Mouse (Mus musculus) liver, postnatal 0 days (tissue): ENCODE results near the gene U2surp. TPM values are rescaled to one million over a fixed set of nuclear protein-coding genes. Genes with fewer than 3 reads are reported as not detected.

Experiments used
- ATAC-seq: fragments of 200-750 bp; cut with Nextera tagmentation; 2 replicates; pipeline ENCODE4 v1.8.0; 2017; ENCODE audit warnings: mild to moderate bottlenecking, moderate library complexity
- DNase-seq: peaks from one replicate; pipeline ENCODE4 v3.0.0-alpha.2; 2016
- H3K27ac ChIP-seq: fragments of 300-500 bp; sonication (generic); 2 replicates; pipeline ENCODE4 v1.5.1; 2014; ENCODE audit warnings: antibody characterized with exemption, moderate library complexity, mild to moderate bottlenecking, low read depth
- H3K27me3 ChIP-seq: fragments of 300-500 bp; sonication (generic); 2 replicates; pipeline ENCODE4 v1.6.1; 2014; ENCODE audit warnings: low read length, control low read depth, mixed read lengths; ENCODE audit not compliant: insufficient read depth
- H3K36me3 ChIP-seq: fragments of 300-500 bp; sonication (generic); replicated peaks from 2 replicates; pipeline ENCODE4 v1.6.1; 2014; ENCODE audit warnings: mild to moderate bottlenecking, control low read depth, low read length, moderate library complexity, mixed read lengths; ENCODE audit not compliant: insufficient read depth
- H3K4me1 ChIP-seq: fragments of 300-500 bp; sonication (generic); 2 replicates; pipeline ENCODE4 v1.6.1; 2014; ENCODE audit warnings: antibody characterized with exemption, mild to moderate bottlenecking, control low read depth; ENCODE audit not compliant: insufficient read depth
- H3K4me2 ChIP-seq: fragments of 300-500 bp; sonication (generic); 2 replicates; pipeline ENCODE4 v1.6.1; 2014; ENCODE audit warnings: low read depth, mild to moderate bottlenecking, low read length, moderate library complexity, mixed read lengths
- H3K4me3 ChIP-seq: fragments of 300-500 bp; sonication (generic); 2 replicates; pipeline ENCODE4 v1.5.1; 2014; ENCODE audit warnings: low read depth, low read length
- H3K9ac ChIP-seq: fragments of 300-500 bp; sonication (generic); replicated peaks from 2 replicates; pipeline ENCODE4 v1.6.1; 2014; ENCODE audit warnings: mild to moderate bottlenecking, moderate library complexity
- H3K9me3 ChIP-seq: fragments of 300-500 bp; sonication (generic); 2 replicates; pipeline ENCODE4 v1.6.1; 2016; ENCODE audit warnings: mild to moderate bottlenecking, control low read depth, low read length, mixed read lengths
- CTCF ChIP-seq: sonication (generic); IDR thresholded peaks from 2 replicates; pipeline ENCODE4 v1.5.1; 2016; ENCODE audit warnings: antibody characterized with exemption, low read depth
- EP300 ChIP-seq: IDR thresholded peaks from 2 replicates; pipeline ENCODE4 v1.6.1; 2016; ENCODE audit warnings: antibody characterized with exemption, low read depth, mild to moderate bottlenecking
- WGBS: fragments of 180-500 bp; shearing (Covaris S2); extraction: QIAGEN DNeasy Blood & Tissue Kit; methylation state at CpG from one replicate; pipeline ENCODE4 v1.1.7; 2014; ENCODE audit not compliant: insufficient replicate concordance; 5-methylcytosine and 5-hydroxymethylcytosine counted together
- polyA plus RNA-seq: library from polyadenylated mRNA; unstranded; fragments of >200 nt; fragmentation: Nextera tagmentation; extraction: Ambion mirVana; gene quantifications from 2 replicates; pipeline ENCODE4 v1.2.1, GENCODE M21; 2015

U2surp gene
- polyA plus RNA-seq, 1 experiment from 2014 or later, result 60.9 TPM

GRCm38 (mm10) chr9:95512331-95513030, 685 bp upstream of the U2surp start:
- Histone ChIP-seq H3K36me3 (no peaks in the 10 kb centered on the region; the same call in 1 of the 2 replicates), H3K4me1 (peaks cover 14% of the 10 kb centered on the region), H3K4me3 (peak overlapping the region; percentile 100), H3K4me2 (peak overlapping the region; percentile 96), H3K9ac (peak overlapping the region; percentile 99), H3K27me3 (no peaks in the 10 kb centered on the region), H3K9me3 (no peaks in the 10 kb centered on the region), H3K27ac (peak overlapping the region; percentile 95)
- 16% methylated on average over 15 of the region's 15 CpGs for WGBS
- DNase-seq (no peak), ATAC-seq (peak; percentile 39)
- no peak; the same call in 1 of the 2 replicates for TF ChIP-seq CTCF
- TF ChIP-seq EP300, result no peak

- peaks cover 14% of the 10 kb centered on the region for H3K4me1 ChIP-seq
- H3K27ac ChIP-seq, result peak overlapping the region; percentile 95
- peak overlapping the region; percentile 99 for H3K9ac ChIP-seq
- H3K27me3 ChIP-seq, result no peaks in the 10 kb centered on the region
- TF ChIP-seq EP300 (no peak), CTCF (no peak)
- no peaks in the 10 kb centered on the region; the same call in 1 of the 2 replicates for H3K36me3 ChIP-seq
- no peaks in the 10 kb centered on the region for H3K9me3 ChIP-seq
- peak overlapping the region; percentile 100 for H3K4me3 ChIP-seq
- ATAC-seq (no peak), DNase-seq (peak; percentile 33)
- H3K4me2 ChIP-seq, result peak overlapping the region; percentile 96
- 3% methylated on average over 21 of the region's 21 CpGs for whole genome bisulfite sequencing
Observed at GRCm38 (mm10) chr9:95510693-95511404, 947 bp downstream of the U2surp start.

- Histone ChIP-seq H3K4me3 (no peak overlapping the region), H3K27ac (no peak overlapping the region), H3K4me1 (peaks cover 7% of the 10 kb centered on the region), H3K4me2 (no peak overlapping the region), H3K9ac (no peak overlapping the region), H3K36me3 (peaks cover 3% of the 10 kb centered on the region; the same call in 1 of the 2 replicates), H3K27me3 (no peaks in the 10 kb centered on the region), H3K9me3 (no peaks in the 10 kb centered on the region)
- TF ChIP-seq CTCF (no peak), EP300 (no peak)
- WGBS, result 83% methylated on average over 3 of the region's 3 CpGs
- DNase-seq (no peak), ATAC-seq (no peak)
Observed at GRCm38 (mm10) chr9:95505666-95506065, 6.1 kb downstream of the U2surp start.

GRCm38 (mm10) chr9:95499848-95500247, 11.9 kb downstream of the U2surp start:
- Histone ChIP-seq H3K4me1 (no peaks in the 10 kb centered on the region), H3K36me3 (peaks cover 15% of the 10 kb centered on the region), H3K4me3 (no peak overlapping the region), H3K9me3 (no peaks in the 10 kb centered on the region), H3K9ac (no peak overlapping the region), H3K4me2 (no peak overlapping the region), H3K27ac (no peak overlapping the region), H3K27me3 (no peaks in the 10 kb centered on the region)
- DNase-seq (no peak), ATAC-seq (no peak)
- no peak for TF ChIP-seq CTCF

GRCm38 (mm10) chr9:95495038-95495437, 16.8 kb downstream of the U2surp start:
- no peak overlapping the region for H3K4me3 ChIP-seq
- H3K4me1 ChIP-seq, result no peaks in the 10 kb centered on the region
- 81% methylated on average over 1 of the region's 1 CpGs for WGBS
- TF ChIP-seq EP300 (no peak), CTCF (no peak)
- no peaks in the 10 kb centered on the region for H3K9me3 ChIP-seq
- no peak overlapping the region for H3K27ac ChIP-seq
- ATAC-seq (no peak), DNase-seq (no peak)
- H3K9ac ChIP-seq, result no peak overlapping the region
- H3K36me3 ChIP-seq, result peaks cover 31% of the 10 kb centered on the region
- no peaks in the 10 kb centered on the region for H3K27me3 ChIP-seq
- H3K4me2 ChIP-seq, result no peak overlapping the region

GRCm38 (mm10) chr9:95493393-95493792, 18.4 kb downstream of the U2surp start:
- Histone ChIP-seq H3K4me2 (no peak overlapping the region), H3K9me3 (no peaks in the 10 kb centered on the region), H3K27ac (no peak overlapping the region), H3K36me3 (peaks cover 41% of the 10 kb centered on the region), H3K27me3 (no peaks in the 10 kb centered on the region), H3K4me3 (no peak overlapping the region), H3K4me1 (no peaks in the 10 kb centered on the region), H3K9ac (no peak overlapping the region)
- TF ChIP-seq CTCF (peak; percentile 26), EP300 (no peak)
- DNase-seq (no peak), ATAC-seq (no peak)
- 79% methylated on average over 3 of the region's 3 CpGs for WGBS
